Mouse (Mus musculus) cerebral cortex, adult 2 months (tissue): ENCODE results near the gene Socs7.

Experiments
- WGBS: fragments of 180-500 bp; shearing (Covaris S2); methylation state at CpG from one replicate; pipeline ENCODE4 v1.1.7; 2018; 5-methylcytosine and 5-hydroxymethylcytosine counted together

The Socs7 gene

GRCm38 (mm10) chr11:97416637-97417035, 54.3 kb downstream of the Socs7 start:
- 36% methylated on average over 5 of the region's 5 CpGs for WGBS

GRCm38 (mm10) chr11:97418834-97419539, 56.6 kb downstream of the Socs7 start:
- 62% methylated on average over 14 of the region's 14 CpGs for WGBS

- 49% methylated on average over 5 of the region's 5 CpGs for WGBS
These were observed 57.2 kb downstream of the Socs7 start for GRCm38 (mm10) chr11:97419540-97419900.

- WGBS = 52% methylated on average over 4 of the region's 4 CpGs
These were observed 60.2 kb downstream of the Socs7 start for GRCm38 (mm10) chr11:97422507-97422906.

DNA sequence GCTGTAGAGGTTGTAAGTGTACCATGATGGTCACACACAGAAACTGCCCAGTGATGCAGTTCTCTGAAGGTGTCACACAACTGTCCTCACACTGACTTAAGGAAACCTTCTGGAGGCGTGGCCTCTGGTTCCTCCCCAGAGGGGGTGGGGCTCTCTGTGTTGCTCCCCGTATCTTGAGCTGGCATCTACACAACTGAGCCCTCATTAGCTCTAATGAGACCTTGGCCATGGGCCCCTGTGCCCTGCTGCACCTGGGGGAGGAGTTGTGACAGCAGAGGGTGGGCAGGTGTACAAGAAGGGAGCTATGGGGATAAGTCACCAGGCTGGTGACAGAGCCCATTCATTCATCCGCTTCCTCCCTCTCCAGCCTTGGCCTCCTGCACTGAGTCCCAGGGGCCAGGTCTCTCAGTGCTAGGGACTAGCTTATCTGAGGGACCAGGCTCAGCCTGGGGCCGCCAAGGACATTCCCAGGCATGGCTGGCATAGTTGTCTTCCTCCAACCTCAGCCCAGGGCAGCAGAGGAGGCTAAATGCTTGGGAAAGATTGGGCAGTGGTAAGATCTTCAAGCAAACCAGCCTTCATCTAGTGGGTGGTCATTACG, 61.8 kb downstream of the Socs7 start:
- whole genome bisulfite sequencing = 62% methylated on average over 5 of the region's 5 CpGs

GRCm38 (mm10) chr11:97424802-97425201, 62.5 kb downstream of the Socs7 start:
- 66% methylated on average over 3 of the region's 3 CpGs for WGBS

GRCm38 (mm10) chr11:97427794-97428725, 65.7 kb downstream of the Socs7 start:
- WGBS = 4% methylated on average over 32 of the region's 32 CpGs

- WGBS = 33% methylated on average over 4 of the region's 4 CpGs
These were observed 66.4 kb downstream of the Socs7 start for GRCm38 (mm10) chr11:97428726-97429077.

- WGBS = 55% methylated on average over 8 of the region's 8 CpGs
These were observed 67.3 kb downstream of the Socs7 start for GRCm38 (mm10) chr11:97429615-97430014.

GRCm38 (mm10) chr11:97432015-97432414, 69.7 kb downstream of the Socs7 start:
- WGBS = 14% methylated on average over 3 of the region's 3 CpGs

DNA sequence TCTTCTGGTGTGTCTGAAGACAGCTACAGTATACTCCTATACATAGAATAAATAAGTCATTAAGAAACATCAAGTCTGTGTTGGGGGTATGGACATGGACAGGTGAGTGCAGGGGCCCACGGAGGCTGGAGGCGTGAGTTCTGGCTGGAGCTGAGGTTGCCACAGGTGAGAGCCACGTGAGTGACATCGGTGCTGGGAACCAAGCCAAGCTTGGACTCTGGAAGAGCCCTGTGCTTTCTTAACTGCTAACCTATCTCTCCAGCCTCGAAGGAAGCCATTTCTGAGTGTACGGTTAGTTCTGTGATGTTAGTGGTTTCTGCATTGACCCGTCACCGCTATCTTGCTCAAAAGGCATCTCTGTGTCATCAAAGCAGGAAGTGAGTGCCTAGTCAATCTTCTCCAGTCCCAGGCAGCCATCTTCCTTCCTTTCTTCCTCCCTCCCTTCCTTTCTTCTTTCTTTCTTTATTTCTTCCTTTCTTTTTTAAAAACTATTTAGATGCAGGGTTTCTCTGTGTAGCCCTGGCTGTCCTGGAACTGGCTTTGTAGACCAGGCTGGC, 70.7 kb downstream of the Socs7 start:
- 76% methylated on average over 8 of the region's 8 CpGs for WGBS

- 79% methylated on average over 8 of the region's 8 CpGs for WGBS
These were observed 71.8 kb downstream of the Socs7 start for GRCm38 (mm10) chr11:97434121-97434520.

GRCm38 (mm10) chr11:97434704-97435454, 72.5 kb downstream of the Socs7 start:
- 21% methylated on average over 15 of the region's 15 CpGs for WGBS

- 68% methylated on average over 13 of the region's 13 CpGs for WGBS
These were observed 73.6 kb downstream of the Socs7 start for GRCm38 (mm10) chr11:97435808-97436491.

DNA sequence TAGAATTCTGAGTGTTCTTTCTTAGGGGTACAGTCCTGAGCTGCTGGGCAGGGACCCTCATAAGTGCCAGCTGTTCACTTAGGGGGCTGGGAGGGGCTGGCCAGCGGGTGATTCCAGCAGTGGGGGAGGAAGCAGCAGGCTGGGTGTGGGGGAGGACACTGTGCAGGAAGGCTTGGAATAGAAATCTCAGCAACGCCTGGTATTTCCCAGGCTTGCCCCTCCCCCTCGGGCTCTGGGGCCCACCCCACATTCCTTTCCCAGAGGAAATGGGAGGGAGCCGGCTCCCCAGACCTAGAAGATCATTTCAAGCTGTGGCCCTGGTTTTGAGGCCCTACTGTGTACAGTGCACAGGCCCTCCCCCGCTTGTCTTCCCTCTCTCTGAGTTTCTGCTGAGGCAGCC, 75.4 kb downstream of the Socs7 start:
- 16% methylated on average over 5 of the region's 5 CpGs for WGBS

- WGBS = 57% methylated on average over 9 of the region's 9 CpGs
These were observed 76.5 kb downstream of the Socs7 start for GRCm38 (mm10) chr11:97438868-97439267.

- 8% methylated on average over 37 of the region's 37 CpGs for WGBS
These were observed 77.6 kb downstream of the Socs7 start for GRCm38 (mm10) chr11:97439935-97440334.

GRCm38 (mm10) chr11:97440441-97440881, 78.1 kb downstream of the Socs7 start:
- 7% methylated on average over 34 of the region's 34 CpGs for WGBS

DNA sequence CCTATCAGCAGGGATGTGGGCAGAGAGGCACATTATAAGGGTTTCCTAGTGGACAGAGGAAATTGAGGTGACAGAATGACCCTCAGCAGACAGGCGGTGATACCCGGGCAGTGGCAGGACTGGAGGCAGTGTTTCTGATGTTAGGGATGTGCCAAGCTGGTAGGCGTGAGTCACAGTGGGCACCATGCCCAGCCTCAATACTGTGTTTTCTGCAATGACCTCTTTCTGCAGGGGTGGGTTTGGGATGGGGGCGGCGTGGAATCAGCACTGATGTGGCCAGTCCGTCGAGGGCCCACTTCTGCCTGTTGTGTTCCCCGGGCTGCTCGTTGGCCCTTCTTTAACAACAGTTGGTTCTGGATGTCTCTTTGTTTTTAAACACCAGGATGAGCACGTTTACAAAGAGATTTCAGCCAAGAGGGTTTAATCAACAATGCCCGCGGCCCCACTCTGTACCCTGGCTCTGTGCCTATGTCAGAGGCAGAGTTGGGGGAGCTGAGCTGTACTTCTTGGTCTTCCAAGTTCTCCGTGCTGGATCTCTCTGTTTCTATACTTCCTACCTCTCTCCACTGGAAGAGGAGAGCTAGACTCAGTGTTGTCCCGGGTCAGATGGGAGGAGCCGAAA, 78.8 kb downstream of the Socs7 start:
- 35% methylated on average over 15 of the region's 15 CpGs for WGBS

- 22% methylated on average over 3 of the region's 3 CpGs for WGBS
These were observed 79.3 kb downstream of the Socs7 start for GRCm38 (mm10) chr11:97441658-97442125.
